Mouse (Mus musculus) stomach, embryonic 14.5 days (tissue): ENCODE results near the gene Gstm4. TPM values are rescaled to one million over a fixed set of nuclear protein-coding genes. Genes with fewer than 3 reads are reported as not detected.
A peak's percentile ranks its signal among the peaks of the same experiment; 100 is the strongest.

ENCODE experiments used
- ATAC-seq: fragments of 200-750 bp; cut with Nextera tagmentation; 2 replicates; pipeline ENCODE4 v1.8.0; 2017; ENCODE audit warnings: low read depth, moderate TSS enrichment; ENCODE audit not compliant: insufficient number of reproducible peaks, insufficient read depth, low FRiP score
- H3K27ac ChIP-seq: fragments of 300-500 bp; sonication (generic); 2 replicates; pipeline ENCODE4 v1.5.1; 2014; ENCODE audit warnings: mild to moderate bottlenecking, low read length, moderate library complexity, mixed read lengths
- H3K27me3 ChIP-seq: fragments of 300-500 bp; sonication (generic); 2 replicates; pipeline ENCODE4 v1.6.1; 2014; ENCODE audit warnings: low read length, control low read depth, mixed read lengths; ENCODE audit not compliant: control insufficient read depth, insufficient read depth
- H3K36me3 ChIP-seq: fragments of 300-500 bp; sonication (generic); 2 replicates; pipeline ENCODE4 v1.6.1; 2014; ENCODE audit warnings: mild to moderate bottlenecking, control low read depth, low read length, moderate library complexity, mixed read lengths; ENCODE audit not compliant: control insufficient read depth, insufficient read depth
- H3K4me1 ChIP-seq: fragments of 300-500 bp; sonication (generic); 2 replicates; pipeline ENCODE4 v1.6.1; 2014; ENCODE audit warnings: low read length, control low read depth, mixed read lengths; ENCODE audit not compliant: control insufficient read depth, insufficient read depth
- H3K4me2 ChIP-seq: fragments of 300-500 bp; sonication (generic); replicated peaks from 2 replicates; pipeline ENCODE4 v1.6.1; 2014; ENCODE audit warnings: low read depth, low read length, control low read depth
- H3K4me3 ChIP-seq: fragments of 300-500 bp; sonication (generic); 2 replicates; pipeline ENCODE4 v1.5.1; 2014; ENCODE audit warnings: low read depth, low read length, control low read depth
- H3K9ac ChIP-seq: fragments of 300-500 bp; sonication (generic); replicated peaks from 2 replicates; pipeline ENCODE4 v1.6.1; 2014; ENCODE audit warnings: low read depth, mild to moderate bottlenecking, control low read depth, low read length, moderate library complexity, mixed read lengths
- H3K9me3 ChIP-seq: fragments of 300-500 bp; sonication (generic); 2 replicates; pipeline ENCODE4 v1.6.1; 2016; ENCODE audit warnings: low read depth, low read length, control low read depth; ENCODE audit not compliant: control insufficient read depth
- WGBS: fragments of 180-500 bp; shearing (Covaris S2); extraction: QIAGEN DNeasy Blood & Tissue Kit; methylation state at CpG from one replicate; pipeline ENCODE4 v1.1.7; 2014; 5-methylcytosine and 5-hydroxymethylcytosine counted together
- polyA plus RNA-seq: library from polyadenylated mRNA; unstranded; fragments of >200 nt; fragmentation: Nextera tagmentation; extraction: Ambion mirVana; gene quantifications from 2 replicates; pipeline ENCODE4 v1.2.1, GENCODE M21; 2014

Gene Gstm4
- polyA plus RNA-seq: 18.1 and 21.2 TPM in 2 replicates

DNA sequence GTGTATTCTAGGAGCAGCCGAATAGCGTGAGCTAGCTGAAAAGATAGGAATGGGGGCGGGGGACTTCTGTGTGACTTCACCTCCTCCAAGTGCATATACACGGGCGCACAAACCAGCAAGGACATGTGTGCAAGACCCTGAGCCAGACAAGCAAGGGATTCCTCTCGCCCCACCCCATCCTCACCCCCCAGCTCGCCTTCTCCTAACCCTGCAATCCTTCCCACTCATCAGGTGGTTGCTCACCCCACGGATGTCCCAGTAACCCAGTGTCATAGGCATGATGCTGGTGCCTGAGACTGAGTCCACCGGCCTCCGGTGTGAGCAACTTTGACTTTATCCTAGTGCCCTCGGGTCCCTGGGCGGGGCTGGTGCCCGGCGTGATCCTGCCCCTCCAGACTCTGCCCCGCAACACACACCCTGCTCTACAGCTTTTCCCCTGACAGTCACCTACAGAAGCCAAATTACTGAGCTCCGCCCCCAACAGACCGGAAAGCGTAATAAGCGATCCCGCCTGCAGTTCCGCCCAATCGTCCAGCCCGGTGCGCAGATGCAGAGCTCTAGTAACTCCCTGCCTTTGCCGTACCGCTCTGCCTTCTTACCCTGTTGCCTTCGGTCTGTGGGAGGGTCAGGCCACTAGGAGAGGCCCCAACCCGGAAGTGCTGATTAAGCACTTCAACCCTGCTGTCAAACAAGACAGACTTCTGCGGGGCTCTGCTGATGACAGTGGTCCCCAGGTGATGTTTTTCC is at the start of gene Gstm4:
TSS of gene Gstm4 (minus strand) at position 501 of the 747 bp plus-strand sequence.
- Histone ChIP-seq H3K4me3 (peak within 1 kb of the TSS; percentile 52), H3K36me3 (no peaks in the 10 kb centered on the region), H3K27ac (peak within 1 kb of the TSS; percentile 66; the same call in 1 of the 2 replicates), H3K4me2 (peak within 1 kb of the TSS; percentile 73), H3K9me3 (no peaks in the 10 kb centered on the region), H3K9ac (no peak within 1 kb of the TSS; the same call in 1 of the 2 replicates), H3K4me1 (no peaks in the 10 kb centered on the region), H3K27me3 (no peaks in the 10 kb centered on the region)
- ATAC-seq: peak; percentile 93
- 4% methylated on average over 29 of the region's 29 CpGs for WGBS

DNA sequence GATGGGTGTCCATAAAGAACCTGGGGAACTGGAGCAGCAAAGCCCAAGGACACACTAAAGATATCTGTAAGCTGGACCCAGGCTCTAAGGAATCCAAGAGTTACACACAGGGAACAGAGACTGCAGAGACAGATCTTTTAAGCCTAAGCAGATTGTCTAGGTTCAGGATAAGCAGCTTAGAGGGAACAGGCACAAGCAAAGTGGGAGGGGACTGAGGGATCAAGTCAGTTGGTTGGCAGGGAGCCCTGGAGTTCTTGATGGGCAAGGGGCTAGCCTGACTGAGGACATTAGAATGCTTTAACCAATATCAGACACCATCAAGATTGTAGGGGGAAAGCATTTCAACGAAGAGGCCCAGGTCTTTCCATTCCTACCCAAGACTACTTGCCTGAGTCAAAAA is 49.5 kb upstream of the Gstm4 start:
- Histone ChIP-seq H3K36me3 (no peaks in the 10 kb centered on the region), H3K27ac (no peak overlapping the region), H3K4me1 (peaks cover 4% of the 10 kb centered on the region; the same call in 1 of the 2 replicates), H3K4me2 (no peak overlapping the region), H3K9ac (no peak overlapping the region), H3K4me3 (no peak overlapping the region), H3K27me3 (no peaks in the 10 kb centered on the region), H3K9me3 (no peaks in the 10 kb centered on the region)
- 86% methylated on average over 1 of the region's 1 CpGs for WGBS
- no peak for ATAC-seq

DNA sequence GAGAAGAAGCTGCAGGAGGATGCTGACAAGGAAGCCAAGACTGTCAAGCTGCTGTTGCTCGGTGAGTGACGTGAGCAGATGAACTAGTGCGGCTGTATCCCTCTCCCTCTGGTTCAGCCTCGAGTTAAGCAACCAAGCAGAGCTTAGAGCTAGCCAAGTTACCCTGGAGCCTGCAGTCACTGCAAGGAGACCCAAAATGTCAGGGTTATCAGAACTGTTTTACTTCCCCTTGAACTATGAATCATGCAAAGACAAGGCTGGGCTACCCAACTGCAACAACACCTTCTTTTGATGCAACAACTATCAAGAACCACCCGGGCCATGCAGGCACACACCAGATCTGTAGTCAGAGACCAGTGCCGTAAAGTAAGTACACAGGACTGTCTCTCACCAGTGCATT is 48.6 kb upstream of the Gstm4 start:
- peaks cover 6% of the 10 kb centered on the region; the same call in 1 of the 2 replicates for H3K4me1 ChIP-seq
- H3K36me3 ChIP-seq: no peaks in the 10 kb centered on the region
- no peak for ATAC-seq
- no peak overlapping the region for H3K27ac ChIP-seq
- WGBS: 71% methylated on average over 6 of the region's 6 CpGs
- H3K27me3 ChIP-seq: no peaks in the 10 kb centered on the region
- no peak overlapping the region for H3K4me2 ChIP-seq
- H3K9ac ChIP-seq: no peak overlapping the region
- H3K9me3 ChIP-seq: no peaks in the 10 kb centered on the region
- no peak overlapping the region for H3K4me3 ChIP-seq

DNA sequence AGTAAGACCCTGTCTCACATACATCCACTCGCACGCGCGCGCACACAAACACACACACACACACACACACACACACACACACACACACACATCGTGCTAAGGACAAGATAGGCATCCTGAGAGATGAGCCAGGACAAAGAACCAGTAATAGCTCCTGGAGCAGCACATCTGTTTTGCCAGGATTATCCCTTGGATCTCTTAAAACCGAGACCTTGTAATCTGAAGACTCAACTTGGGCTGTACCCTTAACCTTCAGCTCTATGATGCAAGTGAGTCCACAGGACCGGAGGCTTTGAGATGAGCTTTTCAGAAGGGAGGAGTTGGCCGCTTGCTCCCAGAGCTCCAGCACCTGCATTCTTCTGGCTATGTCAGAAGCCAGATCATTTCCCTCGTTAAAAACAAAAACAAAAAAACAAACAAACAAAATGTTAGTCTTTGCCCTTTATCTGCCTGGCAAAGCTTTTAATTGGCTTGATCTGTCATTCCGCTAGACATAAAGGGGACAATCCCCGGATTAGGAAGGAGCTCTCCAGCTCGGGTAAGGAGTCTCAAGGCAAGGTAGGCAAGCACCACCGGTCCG is 47.9 kb upstream of the Gstm4 start, which contains the start of gene Gnat2:
TSS of gene Gnat2 (plus strand) at position 254 of the 580 bp plus-strand sequence.
- Histone ChIP-seq H3K27ac (no peak within 1 kb of the TSS), H3K9ac (no peak within 1 kb of the TSS), H3K36me3 (no peaks in the 10 kb centered on the region), H3K4me2 (no peak within 1 kb of the TSS), H3K4me1 (peaks cover 6% of the 10 kb centered on the region; the same call in 1 of the 2 replicates), H3K9me3 (no peaks in the 10 kb centered on the region), H3K4me3 (no peak within 1 kb of the TSS), H3K27me3 (no peaks in the 10 kb centered on the region)
- ATAC-seq: no peak
- 78% methylated on average over 15 of the region's 15 CpGs for WGBS

DNA sequence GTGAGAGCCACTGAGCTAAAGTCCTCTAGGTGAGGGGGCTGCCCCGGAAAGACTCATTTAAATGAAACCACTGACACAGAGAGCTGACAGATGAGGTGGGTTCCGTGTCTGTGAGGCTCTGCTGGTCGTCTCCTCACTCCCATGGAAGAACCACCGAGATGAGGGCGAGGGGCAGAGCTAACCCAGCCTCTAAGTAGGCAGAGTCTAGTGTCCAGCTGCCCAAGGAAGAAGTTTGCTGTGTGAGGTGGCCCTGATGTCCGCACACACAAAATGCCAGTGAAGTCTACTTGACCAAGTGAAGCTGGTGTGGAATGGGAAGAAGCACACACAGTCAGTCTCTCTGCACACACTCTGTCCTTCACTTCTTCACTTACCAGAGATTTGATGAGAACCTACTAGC is 47.3 kb upstream of the Gstm4 start:
- Histone ChIP-seq H3K27me3 (no peaks in the 10 kb centered on the region), H3K27ac (no peak overlapping the region), H3K4me2 (no peak overlapping the region), H3K4me3 (no peak overlapping the region), H3K9ac (no peak overlapping the region), H3K9me3 (no peaks in the 10 kb centered on the region), H3K4me1 (peaks cover 10% of the 10 kb centered on the region), H3K36me3 (no peaks in the 10 kb centered on the region)
- WGBS: 55% methylated on average over 6 of the region's 6 CpGs
- no peak for ATAC-seq

DNA sequence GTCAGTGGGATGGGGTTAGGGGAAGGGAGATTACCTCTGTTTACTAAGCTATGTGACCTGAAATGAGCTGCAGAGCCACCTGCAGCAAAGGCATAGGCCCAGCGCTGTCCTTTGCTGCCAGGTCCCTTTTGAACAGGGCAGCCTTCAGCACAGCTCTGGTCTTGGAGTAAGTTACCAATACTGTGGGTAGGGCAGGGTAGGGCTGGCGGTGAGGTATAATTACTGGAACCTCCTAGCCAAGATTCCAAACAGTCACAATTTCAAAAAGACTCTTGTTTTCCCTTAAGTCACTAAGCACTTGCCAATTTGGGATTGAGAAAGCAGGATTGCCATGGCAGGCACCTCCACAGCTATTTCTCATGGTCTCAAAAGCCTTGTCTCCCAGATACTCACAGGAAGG is 45.9 kb upstream of the Gstm4 start:
- H3K9me3 ChIP-seq: no peaks in the 10 kb centered on the region
- no peak overlapping the region for H3K9ac ChIP-seq
- H3K36me3 ChIP-seq: no peaks in the 10 kb centered on the region
- 72% methylated on average over 2 of the region's 2 CpGs for WGBS
- no peak for ATAC-seq
- no peaks in the 10 kb centered on the region for H3K27me3 ChIP-seq
- H3K4me3 ChIP-seq: no peak overlapping the region
- peaks cover 11% of the 10 kb centered on the region for H3K4me1 ChIP-seq
- no peak overlapping the region for H3K4me2 ChIP-seq
- no peak overlapping the region for H3K27ac ChIP-seq

DNA sequence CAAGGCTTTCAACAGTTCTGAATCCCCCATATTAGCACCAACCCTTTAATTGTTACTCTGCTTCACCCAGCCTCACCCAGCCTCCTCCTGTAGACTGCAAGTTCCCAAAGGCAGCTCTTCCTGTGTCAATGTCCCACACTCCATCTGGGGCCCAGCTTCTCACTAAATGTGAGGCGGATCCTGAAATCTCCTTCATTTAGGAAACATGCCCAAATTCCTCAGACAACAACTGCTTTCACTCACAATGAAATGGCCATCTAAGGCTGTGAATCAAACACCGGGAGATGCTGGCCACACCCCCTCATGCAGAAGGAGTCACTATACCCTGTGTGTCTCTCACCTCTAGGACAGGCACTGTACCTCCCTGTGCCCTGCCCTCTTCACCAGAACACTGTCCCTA is 45.2 kb upstream of the Gstm4 start:
- ATAC-seq: no peak
- H3K9ac ChIP-seq: no peak overlapping the region
- H3K4me3 ChIP-seq: no peak overlapping the region
- H3K4me1 ChIP-seq: peaks cover 13% of the 10 kb centered on the region
- no peaks in the 10 kb centered on the region for H3K27me3 ChIP-seq
- no peaks in the 10 kb centered on the region for H3K36me3 ChIP-seq
- 32% methylated on average over 2 of the region's 2 CpGs for WGBS
- H3K9me3 ChIP-seq: no peaks in the 10 kb centered on the region
- H3K4me2 ChIP-seq: no peak overlapping the region
- H3K27ac ChIP-seq: no peak overlapping the region; the same call in 1 of the 2 replicates

DNA sequence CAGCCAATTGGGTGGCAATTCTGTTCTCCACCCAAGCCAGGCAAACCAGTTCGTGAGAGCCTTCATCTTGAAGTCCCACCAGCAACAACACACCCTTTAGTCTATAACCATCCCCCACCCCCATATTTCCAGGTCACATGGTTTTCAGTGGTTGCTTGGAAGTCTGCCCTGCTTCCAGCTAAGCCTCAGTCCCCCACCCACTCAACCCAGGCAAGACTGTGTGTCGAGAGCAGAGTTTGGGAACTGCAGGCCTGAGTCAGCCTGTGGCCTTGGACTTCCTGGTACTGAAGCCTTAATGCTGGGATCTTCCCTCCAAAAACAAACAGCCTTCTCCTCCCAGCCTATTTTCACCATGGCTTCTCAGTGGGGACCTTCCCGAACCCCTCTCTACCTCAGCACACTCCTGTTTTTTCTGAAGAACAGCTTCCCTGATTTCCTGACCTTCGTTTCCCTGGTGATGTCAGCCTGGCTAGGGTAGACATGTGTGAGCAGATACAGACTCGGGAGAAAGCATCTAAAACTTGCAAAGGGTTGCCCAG is 44.2 kb upstream of the Gstm4 start:
- H3K27ac ChIP-seq: no peak overlapping the region; the same call in 1 of the 2 replicates
- no peak overlapping the region for H3K4me2 ChIP-seq

More for the DNA sequence above, 44.2 kb upstream of the Gstm4 start:
- no peak overlapping the region for H3K9ac ChIP-seq
- 36% methylated on average over 5 of the region's 5 CpGs for WGBS
- H3K36me3 ChIP-seq: no peaks in the 10 kb centered on the region
- H3K4me3 ChIP-seq: no peak overlapping the region
- H3K4me1 ChIP-seq: peaks cover 21% of the 10 kb centered on the region
- no peaks in the 10 kb centered on the region for H3K9me3 ChIP-seq
- no peaks in the 10 kb centered on the region for H3K27me3 ChIP-seq
- ATAC-seq: no peak
